Mouse (Mus musculus) spleen, adult 2 months (tissue): ENCODE results near the gene Lcn11.

Experiments used
- CTCF ChIP-seq: fragments of 200-500 bp; IDR thresholded peaks from 2 replicates; pipeline ENCODE4 v1.5.1; 2011; ENCODE audit warnings: mild to moderate bottlenecking, inconsistent platforms; ENCODE audit not compliant: insufficient read depth, insufficient read length, insufficient replicate concordance; ENCODE audit errors: extremely low read depth
- POLR2A ChIP-seq: fragments of 200-500 bp; IDR thresholded peaks from 2 replicates; pipeline ENCODE4 v1.6.1; 2011; ENCODE audit warnings: low read depth, low read length, inconsistent platforms

- TF ChIP-seq CTCF (no peak), POLR2A (no peak)
Measured at GRCm38 (mm10) chr2:25741671-25742070, 35.1 kb upstream of the Lcn11 start.
